Mouse (Mus musculus): Measurements from ENCODE around the gene Fam19a1.
A peak's percentile ranks its signal among the peaks of the same experiment; 100 is the strongest.

Gene Fam19a1

GRCm38 (mm10) chr6:96258651-96259050 is 145.7 kb downstream of the Fam19a1 start:
- DNase-seq (ENCODE audit: low spot score) = no peak

GRCm38 (mm10) chr6:96266456-96266855 is 153.5 kb downstream of the Fam19a1 start:
- no peak for DNase-seq (ENCODE audit: low spot score)

GRCm38 (mm10) chr6:96268788-96269187 is 155.8 kb downstream of the Fam19a1 start:
- DNase-seq (ENCODE audit: low spot score) = no peak

- no peak for DNase-seq (ENCODE audit: low spot score)
These were observed 157.5 kb downstream of the Fam19a1 start for GRCm38 (mm10) chr6:96270436-96270835.

- no peak for DNase-seq (ENCODE audit: low spot score)
These were observed 170.8 kb downstream of the Fam19a1 start for GRCm38 (mm10) chr6:96283731-96284130.

GRCm38 (mm10) chr6:96284590-96284989 is 171.6 kb downstream of the Fam19a1 start:
- no peak for DNase-seq (ENCODE audit: low spot score)

GRCm38 (mm10) chr6:96286276-96286675 is 173.3 kb downstream of the Fam19a1 start:
- DNase-seq (ENCODE audit: low spot score) = no peak

- DNase-seq (ENCODE audit: low spot score) = no peak
These were observed 174.4 kb downstream of the Fam19a1 start for GRCm38 (mm10) chr6:96287377-96287776.

GRCm38 (mm10) chr6:96289672-96290071 is 176.7 kb downstream of the Fam19a1 start:
- no peak for DNase-seq (ENCODE audit: low spot score)

GRCm38 (mm10) chr6:96347491-96347890 is 234.5 kb downstream of the Fam19a1 start:
- DNase-seq (ENCODE audit: low spot score) = no peak

- DNase-seq (ENCODE audit: low spot score) = no peak
These were observed 236.6 kb downstream of the Fam19a1 start for GRCm38 (mm10) chr6:96349446-96350025.

- DNase-seq (ENCODE audit: low spot score) = no peak
These were observed 256.6 kb downstream of the Fam19a1 start for GRCm38 (mm10) chr6:96369544-96369943.

- no peak for DNase-seq (ENCODE audit: low spot score)
These were observed 259.9 kb downstream of the Fam19a1 start for GRCm38 (mm10) chr6:96372848-96373247.

GRCm38 (mm10) chr6:96373274-96373673 is 260.3 kb downstream of the Fam19a1 start:
- DNase-seq (ENCODE audit: low spot score) = no peak

GRCm38 (mm10) chr6:96376773-96377172 is 263.8 kb downstream of the Fam19a1 start:
- DNase-seq (ENCODE audit: low spot score) = no peak

GRCm38 (mm10) chr6:96379229-96379628 is 266.3 kb downstream of the Fam19a1 start:
- no peak for DNase-seq (ENCODE audit: low spot score)

- no peak for DNase-seq (ENCODE audit: low spot score)
These were observed 271.5 kb downstream of the Fam19a1 start for GRCm38 (mm10) chr6:96384441-96384840.

- no peak for DNase-seq (ENCODE audit: low spot score)
These were observed 305.9 kb downstream of the Fam19a1 start for GRCm38 (mm10) chr6:96418866-96419265.

GRCm38 (mm10) chr6:96419704-96420382 is 306.9 kb downstream of the Fam19a1 start:
- no peak for DNase-seq (ENCODE audit: low spot score)

- peak; percentile 35 for DNase-seq (ENCODE audit: low spot score)
These were observed 307.6 kb downstream of the Fam19a1 start for GRCm38 (mm10) chr6:96420515-96420914.

GRCm38 (mm10) chr6:96429390-96429789 is 316.4 kb downstream of the Fam19a1 start:
- DNase-seq (ENCODE audit: low spot score) = no peak

GRCm38 (mm10) chr6:96432397-96432796 is 319.4 kb downstream of the Fam19a1 start:
- DNase-seq (ENCODE audit: low spot score) = peak; percentile 13

GRCm38 (mm10) chr6:96433896-96434295 is 320.9 kb downstream of the Fam19a1 start:
- DNase-seq (ENCODE audit: low spot score) = no peak

- DNase-seq (ENCODE audit: low spot score) = no peak
These were observed 322.6 kb downstream of the Fam19a1 start for GRCm38 (mm10) chr6:96435545-96435944.
